Mouse (Mus musculus): ENCODE results near the gene Arhgef17.
A peak's percentile ranks its signal among the peaks of the same experiment; 100 is the strongest.

Arhgef17 gene

DNA sequence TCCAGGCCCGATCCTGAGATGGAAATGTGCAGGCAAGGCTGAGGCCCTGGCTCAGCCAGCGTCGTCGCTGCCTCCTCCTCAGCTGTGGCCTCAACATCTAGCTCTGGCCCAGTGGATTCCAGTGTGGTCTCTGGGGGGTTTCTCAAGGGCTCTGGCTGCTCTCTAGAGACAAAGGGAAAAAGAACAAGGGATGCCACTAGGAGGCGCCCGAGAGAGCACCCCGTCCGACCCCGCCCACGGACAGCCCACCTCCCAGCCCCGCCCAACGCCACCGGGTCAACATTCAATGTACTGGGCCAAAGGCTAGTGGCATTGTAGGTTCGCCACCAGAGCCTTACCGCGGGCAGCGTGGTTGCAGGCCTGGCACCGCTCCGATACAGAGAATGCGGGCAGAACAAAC, 52.3 kb downstream of the Arhgef17 start:
- peak; percentile 64 to 86 for DNase-seq (ENCODE audit: inconsistent age in 2 of 2, low spot score in 1 of 2)

DNA sequence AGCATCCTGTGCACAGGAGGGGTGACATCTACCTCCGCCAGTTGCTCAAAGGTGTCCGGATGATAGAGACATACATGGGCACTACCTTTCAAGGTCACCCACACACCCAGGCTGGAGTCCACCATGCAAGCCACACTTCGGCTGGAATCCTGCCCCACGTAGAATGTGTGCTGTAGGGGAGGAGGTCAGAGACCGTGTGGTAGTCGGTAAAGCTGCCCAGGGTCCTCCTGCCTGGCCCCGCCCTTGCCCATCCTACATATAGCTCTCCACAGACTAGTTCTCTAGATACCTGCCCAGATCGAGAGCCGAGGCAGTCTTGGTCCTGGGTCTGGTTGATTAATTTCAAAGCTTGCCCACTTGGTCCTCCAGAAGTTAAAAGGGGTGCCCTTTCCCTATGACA, 55.1 kb downstream of the Arhgef17 start:
- no peak for DNase-seq (ENCODE audit: inconsistent age in 2 of 2, low spot score in 1 of 2)

DNA sequence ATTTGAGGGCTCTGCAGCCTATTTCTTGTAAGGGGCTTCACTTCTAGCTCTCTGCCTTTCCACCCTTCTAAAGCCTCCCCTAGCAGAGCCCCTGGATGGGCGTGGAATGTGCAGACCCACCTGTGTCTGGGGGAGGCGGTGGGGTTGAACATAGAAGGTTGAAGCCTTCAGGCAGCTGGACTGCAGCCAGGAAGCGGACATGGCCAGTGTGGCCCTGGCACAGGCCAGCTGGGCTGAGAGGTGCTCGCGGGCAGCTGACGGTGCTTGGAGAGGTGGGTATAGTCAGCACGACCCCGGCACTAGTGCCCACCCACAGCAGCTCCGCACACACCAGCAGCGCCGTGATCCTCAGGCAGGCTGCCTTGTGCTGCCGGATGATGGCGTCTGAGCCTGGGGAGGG, 55.6 kb downstream of the Arhgef17 start:
- DNase-seq (ENCODE audit: inconsistent age in 2 of 2, low spot score in 1 of 2) = peak in 1 of 2 experiments; percentile 61

DNA sequence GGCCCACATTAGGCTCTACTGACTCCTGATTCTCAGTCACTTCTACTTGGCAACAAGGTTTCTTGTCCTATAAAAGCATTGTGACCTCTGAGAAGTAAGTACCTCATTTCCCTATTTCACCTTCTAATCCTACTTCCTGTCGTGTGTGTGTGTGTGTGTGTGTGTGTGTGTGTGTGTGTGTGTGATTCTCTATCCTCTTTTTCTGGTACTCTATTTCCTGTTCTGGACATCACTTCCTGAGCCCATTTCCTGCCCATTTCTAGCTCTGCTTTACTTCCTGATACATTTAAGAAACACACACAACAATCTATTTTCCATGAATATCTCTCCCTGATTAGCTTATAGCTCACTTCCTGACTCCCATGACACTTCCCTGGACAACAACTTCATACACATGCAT, 56.1 kb downstream of the Arhgef17 start:
- DNase-seq (ENCODE audit: inconsistent age in 2 of 2, low spot score in 1 of 2) = no peak

DNA sequence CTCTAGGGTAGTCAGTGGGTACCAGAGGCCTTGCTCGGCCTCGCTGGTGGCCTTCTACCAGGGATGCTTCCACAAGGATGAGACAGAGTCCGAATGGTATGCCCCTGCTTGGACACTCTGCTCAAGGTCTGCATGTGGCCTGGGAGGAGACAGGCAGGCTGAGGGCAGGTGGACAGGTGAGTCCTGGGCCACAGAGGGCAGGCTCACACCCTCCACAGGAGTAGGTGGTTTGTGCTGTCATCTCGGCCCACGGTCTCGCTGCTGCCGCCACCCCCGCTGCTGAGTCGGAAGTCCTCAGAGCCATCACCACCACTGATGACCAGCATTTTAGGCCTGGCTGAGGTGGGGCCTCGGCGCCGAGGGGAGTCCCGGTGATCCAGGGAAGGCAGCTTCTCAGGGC, 58.7 kb downstream of the Arhgef17 start:
- no peak for DNase-seq (ENCODE audit: inconsistent age in 2 of 2, low spot score in 1 of 2)

DNA sequence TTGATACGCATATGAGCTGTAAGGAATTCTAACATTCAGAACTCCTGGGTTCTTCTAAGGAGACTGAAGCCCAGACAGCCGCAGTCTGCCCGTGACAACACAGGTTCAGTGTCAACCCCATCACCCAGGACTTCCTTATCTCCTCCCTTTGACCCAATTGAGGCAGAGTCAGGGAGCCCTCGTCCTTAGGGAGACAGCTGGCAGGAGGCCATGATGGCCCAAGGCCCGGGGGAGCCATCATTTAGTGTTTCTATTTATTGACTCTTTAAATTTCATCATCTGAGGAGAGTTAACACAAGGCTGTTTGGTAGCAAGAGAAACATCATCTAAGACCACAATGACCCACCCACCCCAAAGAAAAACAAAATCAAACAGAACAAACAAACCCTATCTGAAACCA, 60.0 kb downstream of the Arhgef17 start:
- DNase-seq (ENCODE audit: inconsistent age in 2 of 2, low spot score in 1 of 2) = peak; percentile 60 to 90

DNA sequence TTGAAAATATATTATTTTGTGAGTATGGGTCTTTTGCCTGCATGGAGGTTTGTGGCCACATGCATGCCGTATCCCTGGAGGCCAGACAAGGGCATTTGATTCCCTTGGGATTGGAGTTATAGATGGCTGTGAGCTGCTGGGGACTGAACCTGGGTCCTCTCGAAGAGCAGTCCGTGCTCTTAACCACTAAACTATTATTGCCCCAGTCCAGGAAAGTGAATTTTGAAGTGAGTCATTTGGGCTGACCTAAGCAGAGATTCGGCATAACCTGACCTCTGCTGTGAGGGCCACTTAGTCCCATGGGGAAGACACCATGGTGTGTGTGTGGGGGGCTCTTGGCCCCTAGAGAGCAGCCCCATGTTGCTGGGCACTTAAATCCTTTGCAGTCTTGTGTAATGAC, 60.6 kb downstream of the Arhgef17 start:
- DNase-seq (ENCODE audit: inconsistent age in 2 of 2, low spot score in 1 of 2) = peak in 1 of 2 experiments; percentile 44

DNA sequence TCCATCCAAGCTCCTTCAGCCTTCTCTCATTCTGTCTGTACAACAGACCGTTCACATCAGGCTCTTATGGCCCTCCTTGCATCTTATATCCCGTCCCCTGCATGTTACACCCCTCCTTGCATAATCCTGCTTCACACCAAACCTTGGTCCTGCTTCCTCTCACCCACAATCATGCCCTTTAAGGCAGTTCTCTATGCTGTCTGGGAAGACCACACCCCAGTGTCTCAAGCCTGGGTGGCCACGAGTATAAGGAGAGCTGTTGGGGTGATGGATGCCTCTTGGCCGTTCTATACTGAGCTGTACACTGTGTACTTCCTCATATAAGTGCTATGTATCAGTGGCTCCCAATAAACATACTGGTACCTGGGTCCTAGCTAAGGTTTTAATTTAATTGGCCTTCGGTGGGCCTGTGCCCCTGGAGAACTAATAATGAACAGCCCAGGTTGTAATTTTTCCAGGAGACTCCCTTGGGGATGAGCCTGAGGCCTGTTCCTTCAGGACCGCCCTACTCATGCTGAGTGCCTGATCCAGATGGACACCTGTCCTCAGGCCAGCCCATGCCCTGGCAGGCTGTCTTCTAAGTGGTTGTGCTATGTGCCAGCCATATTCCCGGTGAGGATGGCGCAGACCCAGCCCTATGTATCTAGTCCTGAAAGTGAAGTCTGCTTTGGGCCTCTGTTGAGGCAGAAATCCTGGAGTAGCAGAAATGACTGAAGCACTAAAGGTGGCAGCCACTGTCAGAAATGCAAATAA, 61.9 kb downstream of the Arhgef17 start:
- no peak for DNase-seq (ENCODE audit: inconsistent age in 2 of 2, low spot score in 1 of 2)

DNA sequence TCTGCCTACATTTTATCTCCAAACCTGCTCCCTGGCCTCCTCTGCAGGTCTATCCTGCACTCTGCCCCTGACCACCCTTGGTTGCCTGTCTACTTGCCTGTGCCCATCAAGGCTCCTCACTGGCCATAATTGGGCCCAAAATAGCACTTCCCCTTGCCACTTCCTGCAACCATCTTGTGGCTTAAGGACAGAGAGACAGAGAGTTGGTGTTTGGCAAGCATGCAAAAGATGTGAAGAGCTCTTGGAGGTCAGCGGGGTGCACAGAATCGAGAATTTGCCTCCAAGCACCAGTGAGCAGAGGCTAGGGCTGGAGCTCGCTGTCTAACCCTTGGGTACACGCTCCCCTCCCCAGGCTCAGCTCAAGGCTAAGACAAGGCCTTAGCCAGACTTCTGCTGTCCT, 63.4 kb downstream of the Arhgef17 start:
- peak in 1 of 2 experiments; percentile 62 for DNase-seq (ENCODE audit: inconsistent age in 2 of 2, low spot score in 1 of 2)

DNA sequence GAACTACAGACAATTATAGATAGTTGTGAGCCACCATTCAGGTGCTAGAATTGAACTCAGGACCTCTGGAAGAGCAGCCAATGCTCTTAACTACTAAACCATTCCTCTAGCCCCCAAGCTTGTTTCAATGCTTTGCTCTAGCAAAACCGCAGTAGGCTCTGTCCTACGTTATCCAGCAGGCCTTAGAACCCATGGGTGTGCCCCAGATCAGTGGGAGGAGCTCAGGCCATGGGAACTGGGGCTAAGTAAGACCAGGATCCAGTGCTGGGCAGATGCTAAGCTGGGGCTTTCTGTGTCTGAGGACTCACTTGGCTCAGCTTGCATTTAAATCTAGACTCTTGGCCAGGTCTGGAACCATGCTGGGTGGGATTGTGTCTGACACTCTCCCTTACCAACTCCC, 64.3 kb downstream of the Arhgef17 start:
- DNase-seq (ENCODE audit: inconsistent age in 2 of 2, low spot score in 1 of 2) = no peak

DNA sequence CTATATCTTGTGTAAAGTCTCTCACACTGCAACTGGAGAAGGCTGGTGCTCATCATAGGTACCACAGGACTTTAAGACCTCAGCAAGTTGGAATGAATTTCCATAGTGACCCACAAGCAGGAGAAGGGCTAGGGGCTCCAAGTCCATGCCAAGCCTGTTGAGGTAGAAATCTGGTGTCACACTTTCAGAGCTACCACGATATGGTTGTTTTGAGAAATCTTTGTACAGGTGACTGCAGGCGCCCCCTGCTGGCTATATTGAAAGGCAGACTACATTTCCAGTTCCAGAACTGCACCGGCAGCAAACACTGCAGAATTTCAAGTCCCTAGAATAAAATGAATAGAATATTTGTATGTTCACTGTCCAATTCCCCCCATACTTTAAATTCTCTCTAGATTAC, 65.2 kb downstream of the Arhgef17 start:
- peak; percentile 68 to 89 for DNase-seq (ENCODE audit: inconsistent age in 2 of 2, low spot score in 1 of 2)

DNA sequence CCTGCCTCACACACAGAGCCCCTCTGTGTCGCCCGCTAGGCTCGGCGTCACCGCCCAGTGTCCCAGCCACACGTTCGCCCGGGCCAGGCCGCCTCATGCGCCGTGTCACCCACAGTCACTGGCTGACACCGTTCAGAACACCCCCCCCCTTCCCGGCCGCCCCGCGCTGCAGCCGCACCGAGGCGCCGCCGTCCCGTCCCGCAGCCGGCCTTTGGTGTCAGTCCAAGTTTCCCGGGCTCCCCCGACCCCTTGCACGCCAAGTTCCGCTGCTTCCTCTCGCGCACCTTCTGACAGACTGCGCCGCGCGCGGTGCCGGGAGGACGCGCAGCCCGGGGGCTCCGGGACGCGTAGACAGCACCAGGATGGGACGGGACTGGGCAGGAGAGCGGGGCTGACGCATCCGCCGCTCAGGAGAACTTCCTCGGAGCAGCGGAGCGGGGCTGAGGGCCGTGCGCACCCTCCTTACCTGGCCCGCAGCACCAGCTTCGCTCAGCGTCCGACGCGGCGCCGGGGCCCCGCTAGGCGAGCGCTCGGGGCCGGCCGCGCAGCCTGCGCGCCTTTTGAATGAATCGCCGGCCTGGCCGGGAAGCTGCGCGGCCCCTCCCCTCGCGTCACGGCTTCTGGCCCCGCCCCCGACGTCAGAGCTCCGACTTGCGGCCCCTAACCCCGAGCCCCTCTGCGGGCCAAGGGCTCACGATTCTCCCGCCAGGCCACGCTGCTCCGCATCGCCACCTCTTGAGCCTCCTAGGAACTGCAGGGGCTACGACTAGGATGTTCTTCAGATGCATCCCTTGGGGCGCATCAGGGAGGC, 68.9 kb downstream of the Arhgef17 start, which contains the start of gene Relt:
Gene Relt, minus strand, starts transcription at position 619 of the 811 bp plus-strand sequence.
- DNase-seq (ENCODE audit: inconsistent age in 2 of 2, low spot score in 1 of 2) = peak; percentile 93 to 97

DNA sequence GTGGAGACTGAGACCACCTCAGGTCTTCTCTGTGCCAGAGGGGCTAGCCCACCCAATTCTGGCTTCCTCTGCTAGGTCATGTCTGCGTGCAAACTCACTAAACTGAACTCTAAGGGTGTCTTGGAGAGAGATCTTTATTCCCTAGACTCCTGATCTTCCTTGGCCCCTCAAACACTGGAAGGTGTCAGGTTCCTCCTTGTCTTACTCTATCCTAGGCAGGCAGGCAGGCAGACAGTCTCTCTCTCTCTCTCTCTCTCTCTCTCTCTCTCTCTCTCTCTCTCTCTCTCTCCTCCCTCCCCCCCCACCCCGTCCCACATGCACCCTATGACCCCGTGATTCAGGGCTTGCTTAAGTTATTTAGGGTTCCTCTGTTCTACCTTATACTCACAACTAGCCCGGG, 69.6 kb downstream of the Arhgef17 start:
- DNase-seq (ENCODE audit: inconsistent age in 2 of 2, low spot score in 1 of 2) = no peak

DNA sequence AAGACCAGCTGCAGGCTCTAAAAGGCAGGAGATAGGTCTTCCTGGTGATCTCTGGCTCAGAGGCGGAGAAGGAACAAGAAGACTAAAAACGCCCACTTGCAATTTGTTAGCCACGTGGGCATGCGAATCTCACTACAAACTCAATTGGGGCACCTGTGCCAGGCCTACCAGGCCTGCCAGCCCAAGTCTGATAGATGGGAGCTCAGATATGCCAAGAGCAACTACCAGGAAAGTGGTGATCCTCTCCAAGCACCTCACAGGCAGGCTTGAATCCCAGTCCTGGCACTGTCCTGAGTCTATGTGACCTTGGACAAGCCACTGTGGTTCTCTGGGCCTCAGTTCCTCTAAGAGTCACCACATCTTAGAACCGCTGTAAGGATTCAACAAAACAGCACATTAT, 70.7 kb downstream of the Arhgef17 start:
- DNase-seq (ENCODE audit: inconsistent age in 2 of 2, low spot score in 1 of 2) = no peak

DNA sequence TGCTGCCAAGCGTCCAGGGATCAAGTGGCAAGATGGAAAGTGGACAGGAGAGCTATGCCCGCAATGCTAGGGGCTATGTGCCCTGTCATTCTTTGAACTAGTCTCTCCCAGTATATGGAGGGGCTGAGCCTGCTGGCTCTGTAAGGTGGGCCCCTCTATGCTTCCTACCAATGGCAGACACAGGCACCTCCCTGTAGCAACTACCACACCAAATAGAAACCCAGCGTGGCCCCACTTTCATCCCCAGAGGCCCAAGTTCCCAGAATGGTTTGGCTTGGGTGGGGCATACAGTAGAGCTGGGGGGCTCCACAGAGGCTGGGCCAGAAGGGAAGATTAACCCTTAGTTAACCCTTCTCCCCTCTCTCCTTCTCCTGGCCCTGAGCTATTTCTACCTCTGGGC, 71.5 kb downstream of the Arhgef17 start:
- no peak for DNase-seq (ENCODE audit: inconsistent age in 2 of 2, low spot score in 1 of 2)

DNA sequence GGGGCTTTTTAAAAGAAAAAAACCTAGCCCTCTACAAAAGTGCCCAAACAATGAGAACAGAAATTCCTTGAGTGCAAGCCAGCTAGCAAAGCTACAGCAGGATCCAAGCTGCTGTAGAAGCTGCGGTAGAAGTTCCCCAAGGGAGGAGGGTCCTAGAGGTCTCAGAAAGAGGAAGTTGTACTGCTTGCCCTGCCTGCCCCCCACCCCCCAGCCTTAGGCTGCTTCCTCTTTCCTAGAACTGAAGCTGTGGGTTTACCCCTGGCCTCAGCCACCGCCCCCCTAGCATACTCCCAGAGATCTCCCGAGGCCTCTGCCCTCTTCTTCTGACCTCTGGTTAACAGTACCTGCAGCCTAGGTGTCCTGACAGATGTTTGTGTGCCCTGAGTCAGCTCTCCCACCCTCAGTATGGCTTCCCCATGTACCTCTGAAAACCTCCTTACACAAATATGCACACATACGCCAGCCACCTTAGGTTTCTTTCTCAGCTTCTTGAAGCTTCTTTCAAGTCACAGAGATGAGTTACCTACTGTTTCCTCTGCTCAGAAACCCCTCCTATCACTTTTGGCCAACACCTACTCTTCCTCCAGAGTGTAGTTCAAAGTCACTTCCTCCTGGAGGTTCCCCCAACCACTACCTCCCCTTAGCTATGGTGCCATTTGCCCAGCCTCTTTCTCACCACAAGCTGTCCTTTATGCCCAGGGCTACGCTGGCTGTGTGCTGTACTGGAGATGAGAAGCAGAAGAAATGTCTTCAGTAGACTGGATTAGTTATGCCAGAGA, 75.9 kb downstream of the Arhgef17 start:
- DNase-seq (ENCODE audit: inconsistent age in 2 of 2, low spot score in 1 of 2) = peak in 1 of 2 experiments; percentile 52

DNA sequence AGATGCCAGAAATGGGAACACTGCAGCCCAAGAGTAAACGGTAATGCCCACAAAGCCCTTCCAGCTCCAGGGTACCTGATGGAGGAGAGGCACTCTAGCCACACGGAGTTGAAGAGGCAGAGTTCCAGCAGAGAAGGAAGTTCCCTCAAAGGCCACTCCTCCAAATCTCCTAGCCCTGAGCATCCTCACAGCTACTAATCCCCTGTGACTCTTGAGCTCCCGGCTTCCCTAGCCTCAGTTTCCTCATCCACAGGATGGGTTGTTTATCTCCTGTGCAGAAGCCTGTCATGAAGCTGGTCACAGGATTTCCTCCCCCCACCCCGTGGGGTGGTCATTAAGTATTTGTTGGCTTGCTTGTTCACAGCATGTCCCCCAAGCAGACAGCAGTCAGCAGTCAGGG, 76.6 kb downstream of the Arhgef17 start:
- no peak for DNase-seq (ENCODE audit: inconsistent age in 2 of 2, low spot score in 1 of 2)

DNA sequence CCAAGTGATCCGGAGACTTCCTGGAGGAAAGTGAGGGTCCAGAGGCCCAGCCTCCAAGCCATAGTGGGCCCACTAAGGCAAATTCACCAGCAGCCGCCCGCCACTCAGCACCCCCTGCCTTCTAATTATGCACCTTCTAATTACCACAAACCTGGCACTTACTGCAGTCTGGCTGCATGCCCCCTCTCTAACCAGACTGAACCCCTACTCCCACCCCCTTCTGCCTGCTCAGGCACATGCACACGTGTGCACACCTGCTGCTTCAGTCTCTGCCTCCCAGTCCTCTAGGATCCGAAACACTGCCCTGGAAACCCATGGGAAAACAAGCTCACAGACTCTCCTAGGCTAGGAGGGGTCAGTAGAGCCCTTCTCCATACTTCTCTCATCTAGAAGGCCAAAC, 77.0 kb downstream of the Arhgef17 start:
- no peak for DNase-seq (ENCODE audit: inconsistent age in 2 of 2, low spot score in 1 of 2)

DNA sequence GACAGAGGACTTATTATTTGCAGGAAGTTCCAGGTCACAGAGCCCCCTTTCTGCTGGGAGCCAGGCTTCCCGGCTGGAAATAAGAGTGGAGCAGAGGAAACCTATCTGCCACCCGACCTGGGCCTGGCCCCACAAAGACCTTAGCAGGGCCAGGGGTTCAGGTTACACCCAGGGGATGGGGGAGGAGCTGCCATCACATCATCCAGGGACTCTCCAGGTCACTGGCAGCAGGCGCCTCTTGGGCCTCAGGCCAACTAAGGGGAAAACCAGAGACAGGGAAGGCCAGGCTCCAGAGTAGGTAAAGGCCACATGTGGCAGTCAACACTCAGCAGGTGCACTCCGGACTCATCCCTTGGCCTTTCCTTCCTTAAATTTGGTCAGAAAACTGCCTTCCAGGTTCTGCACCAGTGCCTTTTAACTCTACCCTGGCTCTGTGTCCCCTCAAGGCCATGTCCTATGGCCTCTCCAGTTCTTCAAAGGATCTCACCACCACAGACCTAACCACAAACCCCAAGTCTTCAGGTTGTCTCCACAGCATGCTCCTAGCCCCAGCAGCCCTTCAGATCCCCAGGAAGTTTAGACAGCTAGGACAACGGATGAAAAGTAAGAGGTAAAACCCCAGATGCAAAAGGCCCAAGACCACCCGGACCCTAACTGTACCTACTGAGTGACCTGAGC, 77.6 kb downstream of the Arhgef17 start:
- DNase-seq (ENCODE audit: inconsistent age in 2 of 2, low spot score in 1 of 2) = no peak

DNA sequence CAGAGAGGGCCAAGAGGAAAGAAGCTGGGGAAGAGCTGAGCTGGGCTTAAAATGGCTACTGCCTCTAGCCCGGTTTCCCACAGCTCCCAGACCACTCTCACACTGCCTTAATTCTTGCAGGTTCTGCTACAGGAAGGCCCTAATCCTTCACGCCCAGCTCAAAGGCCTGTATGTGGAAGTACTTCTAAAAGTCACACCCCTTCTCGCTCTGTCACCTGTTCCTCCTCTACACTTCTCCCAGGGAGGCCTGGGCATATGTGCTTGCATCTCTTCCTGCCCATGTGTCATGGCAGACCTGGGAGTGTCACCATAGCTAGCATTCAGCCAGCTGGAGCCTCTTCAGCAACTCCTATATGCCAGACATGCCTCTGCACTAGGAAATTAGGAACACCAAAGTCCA, 78.5 kb downstream of the Arhgef17 start:
- DNase-seq (ENCODE audit: inconsistent age in 2 of 2, low spot score in 1 of 2) = no peak
